ENCODE assay signal across 8 mouse cellular contexts in genomic region chr2:91183711-91184405, GRCm38 (mm10). TPM values are rescaled to one million over a fixed set of nuclear protein-coding genes. Genes with fewer than 3 reads are reported as not detected.
A peak's percentile ranks its signal among the peaks of the same experiment; 100 is the strongest.
DNase-seq lines count a peak whose midpoint lies in the region; ATAC-seq and TF ChIP-seq lines count a peak whose summit lies in the region.

Gene Madd, minus strand, starts transcription at chr2:91183837.

- peak within 1 kb of the TSS; percentile 97 for H3K4me2 ChIP-seq in heart, embryonic 15.5 days
- H3K4me2 ChIP-seq in liver, postnatal 0 days (ENCODE audit: low read depth, low read length): peak within 1 kb of the TSS; percentile 99
- H3K4me2 ChIP-seq in neural tube, embryonic 14.5 days (ENCODE audit: low read depth, low read length): peak within 1 kb of the TSS; percentile 81

- no peak for ATAC-seq in heart, embryonic 15.5 days (replicated peaks; ENCODE audit: insufficient number of reproducible peaks, insufficient read depth, low FRiP score, low read depth)
- peak; percentile 26 for ATAC-seq in liver, postnatal 0 days
- no peak for ATAC-seq in neural tube, embryonic 14.5 days (ENCODE audit: low read depth)

- no peaks in the 10 kb centered on the region for H3K27me3 ChIP-seq in heart, embryonic 15.5 days
- H3K27me3 ChIP-seq in liver, postnatal 0 days (ENCODE audit: insufficient read depth, low read length): no peaks in the 10 kb centered on the region
- no peaks in the 10 kb centered on the region for H3K27me3 ChIP-seq in neural tube, embryonic 14.5 days (ENCODE audit: control insufficient read depth, insufficient read depth, low read length)

- no peak for DNase-seq in frontal cortex, adult 2 months (ENCODE audit: extremely low spot score in 1 of 2, low spot score in 1 of 2)
- no peak for DNase-seq in frontal cortex, postnatal 36 days (ENCODE audit: low spot score in 2 of 2)
- peak; percentile 56 for DNase-seq in c-Kit-positive CD71-positive TER-119-positive erythroid progenitor cells, embryonic 14.5 days (ENCODE audit: low spot score)
- DNase-seq in kidney, postnatal 25 days: peak; percentile 33 to 55
- DNase-seq in liver, postnatal 0 days: peak; percentile 71
- no peak for DNase-seq in retina, embryonic 14.5 days (ENCODE audit: low spot score)

- H3K4me1 ChIP-seq in heart, embryonic 15.5 days (replicated peaks): peaks cover 11% of the 10 kb centered on the region
- H3K4me1 ChIP-seq in liver, postnatal 0 days (ENCODE audit: insufficient read depth): peaks cover 13% of the 10 kb centered on the region
- peaks cover 20% of the 10 kb centered on the region for H3K4me1 ChIP-seq in neural tube, embryonic 14.5 days (ENCODE audit: control insufficient read depth, insufficient read depth, low read length)

- H3K9ac ChIP-seq in heart, embryonic 15.5 days: peak within 1 kb of the TSS; percentile 60
- H3K9ac ChIP-seq in liver, postnatal 0 days (replicated peaks): peak within 1 kb of the TSS; percentile 73
- H3K9ac ChIP-seq in neural tube, embryonic 14.5 days (replicated peaks; ENCODE audit: low read depth, low read length): peak within 1 kb of the TSS; percentile 86

- H3K27ac ChIP-seq in heart, embryonic 15.5 days: peak within 1 kb of the TSS; percentile 32
- H3K27ac ChIP-seq in liver, postnatal 0 days (ENCODE audit: low read depth): peak within 1 kb of the TSS; percentile 86
- peak within 1 kb of the TSS; percentile 90 for H3K27ac ChIP-seq in neural tube, embryonic 14.5 days (ENCODE audit: low read depth, low read length)

- no peak for TF ChIP-seq CTCF in liver, postnatal 0 days (IDR thresholded peaks at IDR 0.05; ENCODE audit: low read depth)

- H3K9me3 ChIP-seq in heart, embryonic 15.5 days (replicated peaks): no peaks in the 10 kb centered on the region
- no peaks in the 10 kb centered on the region for H3K9me3 ChIP-seq in liver, postnatal 0 days (ENCODE audit: low read length)
- no peaks in the 10 kb centered on the region for H3K9me3 ChIP-seq in neural tube, embryonic 14.5 days (ENCODE audit: control insufficient read depth, low read length)

- peak within 1 kb of the TSS; percentile 83 for H3K4me3 ChIP-seq in heart, embryonic 15.5 days
- H3K4me3 ChIP-seq in liver, postnatal 0 days (ENCODE audit: low read depth, low read length): peak within 1 kb of the TSS; percentile 71
- peak within 1 kb of the TSS; percentile 95 for H3K4me3 ChIP-seq in neural tube, embryonic 14.5 days (ENCODE audit: low read depth, low read length)

- 56% methylated on average over 15 of the region's 15 CpGs for WGBS in heart, embryonic 15.5 days
- 35% methylated on average over 15 of the region's 15 CpGs for WGBS in liver, postnatal 0 days (ENCODE audit: insufficient replicate concordance)
- WGBS in neural tube, embryonic 14.5 days: 74% methylated on average over 15 of the region's 15 CpGs

- TF ChIP-seq EP300 in liver, postnatal 0 days (IDR thresholded peaks at IDR 0.05; ENCODE audit: low read depth): no peak

- no peaks in the 10 kb centered on the region for H3K36me3 ChIP-seq in heart, embryonic 15.5 days
- H3K36me3 ChIP-seq in liver, postnatal 0 days (replicated peaks; ENCODE audit: insufficient read depth, low read length): 0 out of 2 replicates have a peak, but pooled peaks cover 4% of the 10 kb centered on the region
- H3K36me3 ChIP-seq in neural tube, embryonic 14.5 days (ENCODE audit: control insufficient read depth, insufficient read depth, low read length): no peaks in the 10 kb centered on the region

RNA-seq across cellular contexts. Expression of gene Madd, which starts in this region (rescaled TPM):
- 142 and 155 TPM in 2 replicates for polyA plus RNA-seq in frontal cortex, adult 2 months (2012; rRNA removed)
- 4.1 and 7.0 TPM in 2 replicates for polyA plus RNA-seq in heart, embryonic 15.5 days (2015; fragmentation: Nextera tagmentation; extraction: Ambion mirVana)
- 2.9 and 3.6 TPM in 2 replicates for polyA plus RNA-seq in liver, postnatal 0 days (2015; fragmentation: Nextera tagmentation; extraction: Ambion mirVana)
- polyA plus RNA-seq in neural tube, embryonic 14.5 days (2014; fragmentation: Nextera tagmentation; extraction: Ambion mirVana): 61.4 and 64.5 TPM in 2 replicates

Comparison
In these comparisons a context has a peak if more than half of its experiments do, and no peak if none do; other contexts are left out.
1. DNase-seq: peak in c-Kit-positive CD71-positive TER-119-positive erythroid progenitor cells, embryonic 14.5 days (single experiment), kidney, postnatal 25 days (2 of 2) and liver, postnatal 0 days (single experiment); none in frontal cortex, adult 2 months (0 of 2), frontal cortex, postnatal 36 days (0 of 2) and retina, embryonic 14.5 days (single experiment).
2. H3K27ac ChIP-seq: peak in every context shown above with its lines; median percentile 90 in neural tube, embryonic 14.5 days; 86 in liver, postnatal 0 days; 32 in heart, embryonic 15.5 days.
3. Peak in every context shown above with its lines, with median percentiles within 50 percentile points of each other: H3K4me2 ChIP-seq, H3K4me3 ChIP-seq and H3K9ac ChIP-seq.